In the genomic region with DNA sequence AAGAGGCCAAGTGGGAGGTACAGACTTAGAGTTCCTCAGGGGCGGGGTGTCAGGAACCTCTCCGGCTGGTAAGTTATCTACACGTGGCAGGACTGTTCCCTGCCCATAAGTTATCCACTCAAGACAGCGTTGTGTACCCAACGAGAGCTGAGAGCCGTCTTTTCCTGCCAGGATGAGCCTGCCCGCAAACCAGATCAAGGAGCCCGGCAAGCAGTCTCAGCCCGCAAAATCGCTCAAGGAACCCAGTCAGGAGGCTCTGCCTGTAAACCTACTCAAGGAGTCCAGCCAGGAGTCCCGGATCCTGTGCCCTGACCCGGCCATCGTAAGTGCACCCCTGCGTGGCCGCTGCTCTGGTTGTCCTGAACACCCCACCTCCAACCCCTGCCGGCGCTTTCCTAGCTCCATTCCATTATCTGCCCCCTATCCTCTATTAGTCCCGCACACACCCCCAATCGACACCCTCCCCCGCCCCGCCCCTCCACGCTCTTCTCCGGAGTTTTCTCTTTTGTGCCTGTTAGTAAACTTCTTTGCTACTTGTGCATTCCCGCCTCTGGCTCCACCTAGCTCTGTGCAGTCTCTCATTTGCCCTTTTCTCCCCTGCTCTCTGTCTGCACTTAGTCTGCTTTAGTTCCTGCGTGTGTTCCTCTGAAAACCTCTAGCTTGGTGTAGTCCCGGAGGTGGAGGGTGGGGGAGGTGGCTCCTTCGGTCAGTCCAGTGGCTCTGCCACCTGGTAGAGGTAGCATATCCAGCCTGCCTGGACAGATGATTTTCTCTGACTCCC, we compare ENCODE assay signal across 7 mouse cellular contexts. TPM values are rescaled to one million over a fixed set of nuclear protein-coding genes. Genes with fewer than 3 reads are reported as not detected.
DNase-seq lines count a peak whose midpoint lies in the region; ATAC-seq and TF ChIP-seq lines count a peak whose summit lies in the region.

No protein-coding gene starts in this region.

- no peaks in the 10 kb centered on the region for H3K4me1 ChIP-seq in ES-Bruce4 (ENCODE audit: control insufficient read depth, insufficient read depth, low read length)
- H3K4me1 ChIP-seq in bone marrow macrophage, adult 2 months (ENCODE audit: control insufficient read depth, insufficient read depth, low read length), result peaks cover 7% of the 10 kb centered on the region; the same call in 1 of the 2 replicates

- no peak for ATAC-seq in frontal cortex, adult (ENCODE audit: low TSS enrichment)

- no peaks in the 10 kb centered on the region for H3K27me3 ChIP-seq in ES-Bruce4 (ENCODE audit: control insufficient read depth, insufficient read depth, low read length, poor library complexity, severe bottlenecking)

- peak overlapping the region; percentile 71 for H3K9ac ChIP-seq in ES-Bruce4 (ENCODE audit: low read depth, poor library complexity, severe bottlenecking)

- no peak overlapping the region for H3K27ac ChIP-seq in ES-Bruce4 (ENCODE audit: insufficient read depth, low read length)
- H3K27ac ChIP-seq in bone marrow macrophage, adult 2 months (ENCODE audit: insufficient read depth, low read depth, low read length), result no peak overlapping the region

- no peak for TF ChIP-seq EP300 in ES-Bruce4 (IDR thresholded peaks at IDR 0.05; ENCODE audit: insufficient read depth, low read depth, low read length)

- peak; percentile 10 for DNase-seq in forelimb bud, embryonic 11.5 days (ENCODE audit: low read depth, low spot score)
- DNase-seq in kidney, adult 8-10 months, result peak; percentile 18 to 40
- DNase-seq in lung, postnatal 10 days, result peak; percentile 43
- DNase-seq in skeletal muscle tissue, adult 2 months (ENCODE audit: low read depth, low spot score), result peak; percentile 17

- no peak for TF ChIP-seq CTCF in ES-Bruce4 (IDR thresholded peaks at IDR 0.05; ENCODE audit: low read depth, low read length)
- no peak for TF ChIP-seq CTCF in bone marrow macrophage, adult 2 months (IDR thresholded peaks at IDR 0.05; ENCODE audit: low read depth, low read length)

- peak overlapping the region; percentile 43 for H3K4me3 ChIP-seq in ES-Bruce4 (ENCODE audit: low read depth, low read length)
- H3K4me3 ChIP-seq in bone marrow macrophage, adult 2 months (ENCODE audit: insufficient read depth, low read length), result peak overlapping the region; percentile 48

- no peak for TF ChIP-seq POLR2A in ES-Bruce4 (IDR thresholded peaks at IDR 0.05; ENCODE audit: insufficient read depth, low read length)
- TF ChIP-seq POLR2A in bone marrow macrophage, adult 2 months (IDR thresholded peaks at IDR 0.05; ENCODE audit: borderline replicate concordance, low read depth, low read length), result no peak

- H3K9me3 ChIP-seq in ES-Bruce4 (replicated peaks; ENCODE audit: control insufficient read depth, insufficient read depth, low read length, poor library complexity, severe bottlenecking), result no peaks in the 10 kb centered on the region

- no peaks in the 10 kb centered on the region for H3K36me3 ChIP-seq in ES-Bruce4 (ENCODE audit: control insufficient read depth, insufficient read depth, low read length, poor library complexity, severe bottlenecking)

RNA-seq across cellular contexts. Expression of a gene that starts 2.2 kb away (rescaled TPM):
- not detected in 2 replicates for polyA plus RNA-seq in ES-Bruce4 (2011; ENCODE audit: insufficient read depth, insufficient read length, low read depth, missing spikeins)
- polyA plus RNA-seq in bone marrow macrophage, adult 2 months (2012; ENCODE audit: insufficient read depth, insufficient read length, missing spikeins), result not detected in 2 replicates

RNA-seq across cellular contexts. Expression of a gene that starts 27.4 kb away (rescaled TPM):
- polyA plus RNA-seq in ES-Bruce4 (2011; ENCODE audit: insufficient read depth, insufficient read length, low read depth, missing spikeins), result 59.2 and 64.2 TPM in 2 replicates
- polyA plus RNA-seq in bone marrow macrophage, adult 2 months (2012; ENCODE audit: insufficient read depth, insufficient read length, missing spikeins), result 17.6 and 18.0 TPM in 2 replicates

RNA-seq across cellular contexts. Expression of a gene that starts 35.8 kb away (rescaled TPM):
- polyA plus RNA-seq in ES-Bruce4 (2011; ENCODE audit: insufficient read depth, insufficient read length, low read depth, missing spikeins), result not detected in 2 replicates
- not detected in 2 replicates for polyA plus RNA-seq in bone marrow macrophage, adult 2 months (2012; ENCODE audit: insufficient read depth, insufficient read length, missing spikeins)

RNA-seq across cellular contexts. Expression of a gene that starts 53.5 kb away (rescaled TPM):
- 159 and 161 TPM in 2 replicates for polyA plus RNA-seq in ES-Bruce4 (2011; ENCODE audit: insufficient read depth, insufficient read length, low read depth, missing spikeins)
- 159 and 174 TPM in 2 replicates for polyA plus RNA-seq in bone marrow macrophage, adult 2 months (2012; ENCODE audit: insufficient read depth, insufficient read length, missing spikeins)
